Mouse (Mus musculus) lung, postnatal 36 days (tissue): Measurements from ENCODE around the gene Trdmt1.

ENCODE experiments used
- DNase-seq: peaks from one replicate; pipeline ENCODE4 v3.0.0; 2022; ENCODE audit warnings: mixed read lengths

Gene Trdmt1

GRCm38 (mm10) chr2:13492927-13493326, 51.5 kb downstream of the Trdmt1 start:
- no peak for DNase-seq

GRCm38 (mm10) chr2:13491734-13492133, 52.7 kb downstream of the Trdmt1 start, which contains the start of gene Cubn:
TSS of gene Cubn (minus strand) at chr2:13491813.
- DNase-seq = no peak

- DNase-seq = no peak
Measured at GRCm38 (mm10) chr2:13490480-13490879, 54.0 kb downstream of the Trdmt1 start.

- no peak for DNase-seq
Measured at GRCm38 (mm10) chr2:13486470-13486869, 58.0 kb downstream of the Trdmt1 start.

GRCm38 (mm10) chr2:13484566-13484965, 59.9 kb downstream of the Trdmt1 start:
- DNase-seq = peak; percentile 19

- no peak for DNase-seq
Measured at GRCm38 (mm10) chr2:13480744-13481143, 63.7 kb downstream of the Trdmt1 start.

GRCm38 (mm10) chr2:13479165-13479564, 65.3 kb downstream of the Trdmt1 start:
- no peak for DNase-seq

GRCm38 (mm10) chr2:13470108-13470507, 74.4 kb downstream of the Trdmt1 start:
- DNase-seq = no peak

GRCm38 (mm10) chr2:13469641-13470040, 74.8 kb downstream of the Trdmt1 start:
- no peak for DNase-seq

- no peak for DNase-seq
Measured at GRCm38 (mm10) chr2:13466685-13467084, 77.8 kb downstream of the Trdmt1 start.
